Mouse (Mus musculus) regulatory T cell (primary cell): ENCODE results near the gene Gm4064.
"Not testable (repeated sequence)": the region's sequence is repeated elsewhere in the genome, so short reads cannot be mapped to it uniquely, and the experiment has no call there.

Experiments
- in situ Hi-C: fragments of 300-600 bp; cut with MboI, MseI; formaldehyde crosslinking; loops from one replicate; pipeline ENCODE4 v1.15.1; 2025; ENCODE audit warnings: high pct_unique_total_duplicates

Gm4064 gene

DNA sequence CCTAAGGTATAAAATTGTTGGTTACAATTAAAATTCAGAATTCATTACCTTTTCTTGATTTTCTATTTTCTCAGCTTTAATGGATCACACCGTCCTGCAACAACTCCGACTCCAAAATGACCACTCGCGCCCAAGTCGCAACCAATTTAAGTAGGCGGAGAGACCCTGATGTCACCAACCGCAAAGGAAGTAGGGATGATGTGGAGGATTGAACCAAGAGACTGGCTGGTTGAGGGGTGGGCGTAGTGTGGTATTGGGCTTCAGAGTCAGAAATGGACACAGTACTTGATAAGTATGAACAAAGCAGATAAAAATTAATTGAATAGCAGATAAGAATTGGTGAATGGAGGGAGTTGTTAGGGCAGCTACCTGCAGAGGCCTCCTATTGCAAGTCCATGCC lies at the start of gene Gm4064:
TSS of gene Gm4064 (minus strand) at position 101 of the 400 bp plus-strand sequence.
- in situ Hi-C loops = not testable (repeated sequence)

DNA sequence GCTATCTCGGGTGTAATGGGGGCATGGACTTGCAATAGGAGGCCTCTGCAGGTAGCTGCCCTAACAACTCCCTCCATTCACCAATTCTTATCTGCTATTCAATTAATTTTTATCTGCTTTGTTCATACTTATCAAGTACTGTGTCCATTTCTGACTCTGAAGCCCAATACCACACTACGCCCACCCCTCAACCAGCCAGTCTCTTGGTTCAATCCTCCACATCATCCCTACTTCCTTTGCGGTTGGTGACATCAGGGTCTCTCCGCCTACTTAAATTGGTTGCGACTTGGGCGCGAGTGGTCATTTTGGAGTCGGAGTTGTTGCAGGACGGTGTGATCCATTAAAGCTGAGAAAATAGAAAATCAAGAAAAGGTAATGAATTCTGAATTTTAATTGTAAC lies 34.4 kb upstream of the Gm4064 start, which contains the start of the genes Rbmy and Gm10256:
TSS of gene Rbmy (plus strand) at position 301 of the 400 bp plus-strand sequence.
TSS of gene Gm10256 (plus strand) at position 320 of the 400 bp plus-strand sequence.
- in situ Hi-C loops = not testable (repeated sequence)
